Mouse (Mus musculus) midbrain, embryonic 10.5 days (tissue): Measurements from ENCODE around the gene Stk25. TPM values are rescaled to one million over a fixed set of nuclear protein-coding genes. Genes with fewer than 3 reads are reported as not detected.
A peak's percentile ranks its signal among the peaks of the same experiment; 100 is the strongest.

ENCODE experiments used
- DNase-seq: peaks from one replicate; pipeline ENCODE4 v3.0.0-alpha.2; 2017; ENCODE audit warnings: low spot score
- H3K27ac ChIP-seq: fragments of 300-500 bp; sonication (generic); replicated peaks from 2 replicates; pipeline ENCODE4 v1.5.1; 2016; ENCODE audit warnings: mild to moderate bottlenecking
- H3K27me3 ChIP-seq: fragments of 300-500 bp; sonication (generic); 2 replicates; pipeline ENCODE4 v1.6.1; 2016; ENCODE audit warnings: low read depth, mild to moderate bottlenecking; ENCODE audit not compliant: poor library complexity, severe bottlenecking
- H3K36me3 ChIP-seq: fragments of 300-500 bp; sonication (generic); 2 replicates; pipeline ENCODE4 v1.6.1; 2016; ENCODE audit warnings: mild to moderate bottlenecking, moderate library complexity
- H3K4me1 ChIP-seq: fragments of 300-500 bp; sonication (generic); 2 replicates; pipeline ENCODE4 v1.6.1; 2016
- H3K4me3 ChIP-seq: fragments of 300-500 bp; sonication (generic); 2 replicates; pipeline ENCODE4 v1.5.1; 2016; ENCODE audit warnings: mild to moderate bottlenecking, moderate library complexity
- H3K9me3 ChIP-seq: fragments of 300-500 bp; sonication (generic); replicated peaks from 2 replicates; pipeline ENCODE4 v1.6.1; 2016; ENCODE audit warnings: mild to moderate bottlenecking
- WGBS: fragments of 180-500 bp; shearing (Covaris S2); methylation state at CpG from one replicate; pipeline ENCODE4 v1.1.7; 2016; 5-methylcytosine and 5-hydroxymethylcytosine counted together
- polyA plus RNA-seq: library from polyadenylated mRNA; unstranded; fragments of >200 nt; fragmentation: Nextera tagmentation; extraction: Ambion mirVana; gene quantifications from 2 replicates; pipeline ENCODE4 v1.2.1, GENCODE M21; 2016

Stk25 gene
- polyA plus RNA-seq, 1 experiment from 2014 or later, result 165 TPM

- H3K4me1 ChIP-seq, result 0 out of 2 replicates have a peak, but pooled peaks cover 2% of the 10 kb centered on the region
- H3K36me3 ChIP-seq, result no peaks in the 10 kb centered on the region
- H3K27me3 ChIP-seq, result no peaks in the 10 kb centered on the region
- DNase-seq, result no peak
- no peak overlapping the region for H3K4me3 ChIP-seq
- H3K27ac ChIP-seq, result no peak overlapping the region
- WGBS, result 83% methylated on average over 5 of the region's 5 CpGs
- peaks cover 2% of the 10 kb centered on the region; the same call in 1 of the 2 replicates for H3K9me3 ChIP-seq
These were observed 1.5 kb downstream of the Stk25 start for GRCm38 (mm10) chr1:93657025-93657360.

GRCm38 (mm10) chr1:93656325-93657024, 2.0 kb downstream of the Stk25 start:
- no peak for DNase-seq
- no peaks in the 10 kb centered on the region for H3K27me3 ChIP-seq
- H3K36me3 ChIP-seq, result no peaks in the 10 kb centered on the region
- 79% methylated on average over 7 of the region's 7 CpGs for WGBS
- peaks cover 7% of the 10 kb centered on the region for H3K9me3 ChIP-seq
- no peak overlapping the region for H3K4me3 ChIP-seq
- no peak overlapping the region for H3K27ac ChIP-seq
- 0 out of 2 replicates have a peak, but pooled peaks cover 2% of the 10 kb centered on the region for H3K4me1 ChIP-seq

GRCm38 (mm10) chr1:93654798-93655197, 3.7 kb downstream of the Stk25 start:
- no peak overlapping the region for H3K4me3 ChIP-seq
- H3K27me3 ChIP-seq, result no peaks in the 10 kb centered on the region
- H3K9me3 ChIP-seq, result peaks cover 8% of the 10 kb centered on the region
- no peaks in the 10 kb centered on the region for H3K36me3 ChIP-seq
- no peak overlapping the region for H3K27ac ChIP-seq
- 90% methylated on average over 2 of the region's 2 CpGs for WGBS
- H3K4me1 ChIP-seq, result 0 out of 2 replicates have a peak, but pooled peaks cover 2% of the 10 kb centered on the region
- DNase-seq, result no peak

GRCm38 (mm10) chr1:93654275-93654674, 4.2 kb downstream of the Stk25 start:
- H3K36me3 ChIP-seq, result no peaks in the 10 kb centered on the region
- H3K27ac ChIP-seq, result no peak overlapping the region
- 0 out of 2 replicates have a peak, but pooled peaks cover 2% of the 10 kb centered on the region for H3K4me1 ChIP-seq
- 82% methylated on average over 2 of the region's 2 CpGs for WGBS
- H3K27me3 ChIP-seq, result no peaks in the 10 kb centered on the region
- H3K9me3 ChIP-seq, result peaks cover 8% of the 10 kb centered on the region
- no peak for DNase-seq
- no peak overlapping the region for H3K4me3 ChIP-seq

GRCm38 (mm10) chr1:93649604-93650172, 8.8 kb downstream of the Stk25 start:
- DNase-seq, result no peak
- Histone ChIP-seq H3K27me3 (no peaks in the 10 kb centered on the region), H3K27ac (no peak overlapping the region), H3K36me3 (no peaks in the 10 kb centered on the region), H3K9me3 (peaks cover 8% of the 10 kb centered on the region), H3K4me1 (no peaks in the 10 kb centered on the region), H3K4me3 (no peak overlapping the region)
- WGBS, result 74% methylated on average over 5 of the region's 5 CpGs

- no peak for DNase-seq
- Histone ChIP-seq H3K27me3 (no peaks in the 10 kb centered on the region), H3K27ac (no peak overlapping the region), H3K9me3 (0 out of 2 replicates have a peak, but pooled peaks cover 8% of the 10 kb centered on the region), H3K36me3 (no peaks in the 10 kb centered on the region), H3K4me1 (no peaks in the 10 kb centered on the region), H3K4me3 (no peak overlapping the region)
- 91% methylated on average over 2 of the region's 2 CpGs for WGBS
These were observed 15.8 kb downstream of the Stk25 start for GRCm38 (mm10) chr1:93642692-93643091.

- no peak for DNase-seq
- H3K4me1 ChIP-seq, result no peaks in the 10 kb centered on the region
- no peaks in the 10 kb centered on the region for H3K27me3 ChIP-seq
- no peak overlapping the region for H3K4me3 ChIP-seq
- H3K36me3 ChIP-seq, result no peaks in the 10 kb centered on the region
- no peak overlapping the region for H3K27ac ChIP-seq
- WGBS, result 88% methylated on average over 2 of the region's 2 CpGs
- H3K9me3 ChIP-seq, result 0 out of 2 replicates have a peak, but pooled peaks cover 8% of the 10 kb centered on the region
These were observed 16.5 kb downstream of the Stk25 start for GRCm38 (mm10) chr1:93641978-93642377.

- Histone ChIP-seq H3K27me3 (no peaks in the 10 kb centered on the region), H3K27ac (peak overlapping the region; percentile 93), H3K9me3 (no peaks in the 10 kb centered on the region), H3K4me3 (peak overlapping the region; percentile 97), H3K36me3 (peaks cover 16% of the 10 kb centered on the region), H3K4me1 (peaks cover 27% of the 10 kb centered on the region)
- no peak for DNase-seq
- 31% methylated on average over 7 of the region's 7 CpGs for WGBS
These were observed 22.1 kb downstream of the Stk25 start for GRCm38 (mm10) chr1:93636211-93636897.

- Histone ChIP-seq H3K36me3 (peaks cover 19% of the 10 kb centered on the region), H3K27ac (peak overlapping the region; percentile 93), H3K4me3 (peak overlapping the region; percentile 97), H3K4me1 (peaks cover 27% of the 10 kb centered on the region), H3K9me3 (no peaks in the 10 kb centered on the region), H3K27me3 (no peaks in the 10 kb centered on the region)
- peak; percentile 98 for DNase-seq
- WGBS, result 2% methylated on average over 44 of the region's 44 CpGs
These were observed 22.8 kb downstream of the Stk25 start for GRCm38 (mm10) chr1:93635580-93636192.

- H3K27me3 ChIP-seq, result no peaks in the 10 kb centered on the region
- H3K4me1 ChIP-seq, result peaks cover 27% of the 10 kb centered on the region
- peak overlapping the region; percentile 93 for H3K27ac ChIP-seq
- H3K9me3 ChIP-seq, result no peaks in the 10 kb centered on the region
- under 1% methylated on average over 58 of the region's 58 CpGs for WGBS
- peaks cover 19% of the 10 kb centered on the region for H3K36me3 ChIP-seq
- peak overlapping the region; percentile 97 for H3K4me3 ChIP-seq
- DNase-seq, result no peak
These were observed 23.3 kb downstream of the Stk25 start for GRCm38 (mm10) chr1:93635091-93635579.

GRCm38 (mm10) chr1:93634481-93634891, 24.0 kb downstream of the Stk25 start:
- H3K4me3 ChIP-seq, result peak overlapping the region; percentile 97
- H3K27ac ChIP-seq, result peak overlapping the region; percentile 93
- DNase-seq, result peak; percentile 19
- H3K36me3 ChIP-seq, result peaks cover 22% of the 10 kb centered on the region
- peaks cover 27% of the 10 kb centered on the region for H3K4me1 ChIP-seq
- 19% methylated on average over 6 of the region's 6 CpGs for WGBS
- H3K9me3 ChIP-seq, result no peaks in the 10 kb centered on the region
- H3K27me3 ChIP-seq, result no peaks in the 10 kb centered on the region

- Histone ChIP-seq H3K27ac (no peak overlapping the region), H3K4me3 (no peak overlapping the region), H3K4me1 (peaks cover 27% of the 10 kb centered on the region), H3K36me3 (peaks cover 38% of the 10 kb centered on the region), H3K27me3 (no peaks in the 10 kb centered on the region), H3K9me3 (no peaks in the 10 kb centered on the region)
- DNase-seq, result no peak
- 92% methylated on average over 3 of the region's 3 CpGs for WGBS
These were observed 25.7 kb downstream of the Stk25 start for GRCm38 (mm10) chr1:93632723-93633122.
